Mouse (Mus musculus) cortical plate, adult 2 months (tissue): Measurements from ENCODE around the gene Slc34a3.

ENCODE experiments used
- CTCF ChIP-seq: fragments of 200-500 bp; IDR thresholded peaks from 2 replicates; pipeline ENCODE4 v1.5.1; 2011; ENCODE audit warnings: mild to moderate bottlenecking, control low read depth, low read length; ENCODE audit not compliant: insufficient read depth; ENCODE audit errors: extremely low read depth
- POLR2A ChIP-seq: fragments of 200-500 bp; IDR thresholded peaks from 2 replicates; pipeline ENCODE4 v1.6.1; 2011; ENCODE audit warnings: mild to moderate bottlenecking, low read length, control low read depth; ENCODE audit not compliant: insufficient read depth; ENCODE audit errors: extremely low read depth

- TF ChIP-seq CTCF = no peak
- no peak for TF ChIP-seq POLR2A
These were observed 38.4 kb upstream of the Slc34a3 start for GRCm38 (mm10) chr2:25272515-25272914.
